Mouse (Mus musculus) erythroid progenitor cell, adult 5-6 weeks (primary cell): ENCODE results near the gene Dock4. TPM values are rescaled to one million over a fixed set of nuclear protein-coding genes. Genes with fewer than 3 reads are reported as not detected.

ENCODE experiments used
- ATAC-seq: replicated peaks from 2 replicates; pipeline ENCODE4 v1.8.0; 2016; ENCODE audit warnings: moderate number of reproducible peaks, mild to moderate bottlenecking, moderate TSS enrichment, inconsistent platforms; ENCODE audit not compliant: poor library complexity, low FRiP score, severe bottlenecking
- total RNA-seq, 2 experiments: library from RNA; stranded (forward) in 1 of 2; stranded (reverse) in 1 of 2; fragments of 150-400 nt in 1 of 2; fragments of 186-747, 209-891 nt in 1 of 2; gene quantifications; 2 replicates each; pipeline versions ENCODE4 v1.2.3 to v1.2.4; 2015 to 2017; ENCODE audit warnings: low replicate concordance in 2 of 2

Gene Dock4
- total RNA-seq, 2 experiments from 2014 or later, result 0.42 TPM; not detected in 1

DNA sequence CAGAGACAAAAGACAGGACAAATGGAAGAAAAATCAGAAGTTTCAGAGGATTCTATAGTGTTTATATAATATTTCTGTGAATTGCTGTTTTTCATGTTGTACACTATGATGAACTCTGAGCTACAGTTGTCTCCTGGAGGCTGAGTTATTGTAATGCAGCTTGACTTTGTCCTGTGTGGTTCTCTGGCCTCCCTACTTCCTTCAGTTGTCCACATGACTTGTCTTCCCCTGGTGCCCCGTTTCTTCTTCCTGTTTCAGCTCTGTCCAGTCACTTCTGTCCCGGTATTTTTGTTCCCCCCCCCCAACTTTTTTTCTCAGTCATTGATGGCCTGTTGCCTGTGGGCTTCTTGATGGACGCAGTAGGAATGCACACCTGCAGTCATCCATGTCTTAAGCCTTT lies 112.8 kb downstream of the Dock4 start:
- ATAC-seq, result no peak

DNA sequence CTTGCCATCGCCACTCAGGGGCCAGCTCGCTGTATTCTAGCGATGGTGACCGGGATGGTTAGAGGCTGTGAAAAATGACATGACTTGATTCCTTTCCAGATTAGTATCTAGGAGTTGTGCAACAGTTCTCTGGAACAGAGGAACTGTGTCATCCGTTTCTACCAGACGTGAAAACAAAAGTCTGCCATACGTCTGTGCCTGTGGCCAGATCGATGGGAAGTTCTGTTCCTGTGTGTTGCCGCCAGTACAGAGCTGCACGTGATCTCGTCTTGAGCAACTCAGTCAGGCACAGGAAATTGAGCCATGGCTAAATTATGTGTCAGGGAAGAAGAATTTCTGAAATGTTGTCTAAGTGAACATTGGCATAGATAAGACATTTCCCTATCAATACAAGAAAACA lies 113.4 kb downstream of the Dock4 start:
- ATAC-seq, result no peak

DNA sequence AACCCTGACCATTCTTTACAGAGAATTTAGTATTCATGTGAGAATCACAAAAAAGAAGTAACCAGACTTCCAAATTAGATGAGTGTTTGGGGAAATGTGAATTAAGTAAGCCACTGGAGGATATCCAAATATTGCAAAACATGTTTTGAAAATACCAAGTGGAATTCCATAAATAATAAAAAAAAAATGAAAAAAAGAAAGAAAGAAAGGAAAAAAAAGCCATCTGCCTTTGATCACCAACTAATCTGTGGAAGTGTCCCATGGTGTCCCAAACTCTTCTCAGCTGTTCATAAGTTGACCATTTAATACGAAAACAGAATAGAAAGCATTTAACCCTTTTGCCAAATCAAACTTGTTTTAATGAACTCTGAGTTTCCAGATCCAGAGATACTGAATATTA lies 118.0 kb downstream of the Dock4 start:
- no peak for ATAC-seq

DNA sequence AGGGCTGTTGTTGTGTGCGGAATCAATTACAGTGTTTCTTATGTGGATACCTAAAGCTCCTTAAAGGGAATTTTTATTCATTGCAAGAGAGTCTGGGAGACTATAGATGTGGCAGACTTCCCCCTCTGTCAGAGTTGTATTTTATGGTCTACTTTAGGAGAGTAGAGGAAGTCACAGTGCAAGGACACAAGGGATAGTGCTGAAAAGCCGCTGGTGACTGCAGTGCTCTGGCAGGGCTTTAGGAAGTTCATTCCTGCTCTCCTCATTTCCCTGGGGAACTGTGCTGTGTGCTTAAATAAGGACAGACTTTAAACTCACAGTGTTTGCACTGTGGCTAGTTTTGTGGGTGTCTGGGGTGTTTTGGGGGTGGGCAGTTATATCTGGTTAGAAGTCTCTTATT lies 118.5 kb downstream of the Dock4 start:
- ATAC-seq, result no peak

DNA sequence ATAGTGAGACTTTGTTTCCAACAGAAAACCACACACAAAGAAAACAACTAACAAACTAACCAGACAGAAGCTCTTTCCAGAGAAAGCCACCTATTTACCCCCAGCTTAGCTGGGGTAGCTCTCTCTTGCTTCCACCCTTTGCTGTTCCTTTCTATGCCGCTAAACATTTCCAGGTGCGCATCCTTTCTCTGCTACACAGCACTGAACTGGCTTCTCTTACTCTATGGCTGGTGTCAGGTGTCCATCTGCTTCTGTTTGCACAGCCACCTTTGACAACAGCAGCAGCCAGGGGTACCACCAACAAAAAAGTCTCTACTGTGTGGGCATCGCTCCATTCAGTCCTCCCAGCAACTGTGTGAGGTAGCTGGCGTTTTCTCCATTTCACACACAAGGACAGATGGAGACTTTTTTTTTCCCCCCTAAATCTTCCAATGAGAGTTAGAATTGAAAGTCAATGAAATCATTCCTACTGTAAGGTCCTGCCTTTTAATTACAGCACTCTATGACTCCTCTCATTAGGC lies 122.7 kb downstream of the Dock4 start:
- no peak for ATAC-seq

DNA sequence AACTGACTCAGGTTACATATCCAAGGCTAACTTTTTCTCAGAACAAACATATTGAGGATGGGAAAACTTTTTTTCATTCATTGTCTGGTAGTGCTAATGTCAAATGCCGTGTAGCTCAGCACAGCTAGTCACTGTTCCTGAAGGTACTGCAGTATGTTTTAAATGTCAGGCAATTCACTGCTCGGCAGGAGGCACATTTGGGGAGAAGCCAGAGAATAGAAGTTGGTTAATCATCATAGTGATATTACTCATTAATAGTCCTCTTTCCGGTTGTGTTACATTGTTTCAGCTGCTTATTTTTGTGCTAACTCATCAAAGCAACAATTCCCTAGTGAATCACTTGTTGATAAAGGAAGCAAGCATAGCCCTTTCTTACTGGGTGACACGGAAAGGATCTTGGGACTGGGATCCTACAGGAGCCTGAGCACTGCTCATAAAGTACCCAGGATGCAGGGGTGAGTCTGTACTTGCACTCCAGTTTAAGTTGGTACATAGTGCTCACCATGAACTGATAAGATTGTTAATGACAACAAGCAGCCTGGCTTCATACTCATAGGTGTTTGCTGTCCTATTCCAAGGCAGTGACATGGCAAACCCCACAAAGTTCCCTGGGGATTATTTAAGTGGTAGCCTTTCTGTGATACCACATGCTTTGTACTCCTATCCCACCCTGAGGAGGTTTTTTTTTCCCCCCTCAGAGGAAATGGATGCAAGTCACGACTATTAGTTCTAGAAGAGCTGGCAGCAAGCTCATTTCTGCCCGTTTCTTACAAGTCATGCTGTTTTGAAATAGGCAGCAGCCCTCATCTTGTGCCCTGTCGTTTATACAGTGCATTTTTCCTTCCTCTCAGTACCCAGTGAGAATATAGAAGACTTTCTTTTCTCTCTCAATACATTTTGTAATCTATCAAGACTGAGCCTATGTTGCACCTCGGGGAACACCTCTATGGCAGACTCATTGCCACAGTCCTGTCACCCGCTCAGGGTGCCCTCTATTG lies 123.5 kb downstream of the Dock4 start:
- no peak for ATAC-seq

DNA sequence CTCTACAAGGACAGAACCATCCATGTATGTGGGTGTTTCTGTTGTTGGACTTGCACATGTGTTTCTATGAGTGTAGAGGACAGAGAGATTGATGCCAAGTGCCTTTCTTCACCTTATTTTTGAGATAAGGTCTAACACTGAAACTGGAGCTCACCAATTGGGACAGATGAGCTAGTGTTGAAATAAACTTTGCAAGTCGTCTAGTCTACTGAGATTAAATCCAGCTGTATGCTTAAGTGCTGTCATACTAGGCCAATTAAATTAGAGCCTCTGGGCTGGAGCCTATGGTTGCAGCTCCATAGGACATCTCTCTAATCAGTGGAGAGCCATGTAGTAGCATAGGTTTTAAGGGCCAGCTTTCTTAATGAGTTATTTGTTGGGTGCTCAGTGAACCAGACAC lies 124.5 kb downstream of the Dock4 start:
- no peak for ATAC-seq

DNA sequence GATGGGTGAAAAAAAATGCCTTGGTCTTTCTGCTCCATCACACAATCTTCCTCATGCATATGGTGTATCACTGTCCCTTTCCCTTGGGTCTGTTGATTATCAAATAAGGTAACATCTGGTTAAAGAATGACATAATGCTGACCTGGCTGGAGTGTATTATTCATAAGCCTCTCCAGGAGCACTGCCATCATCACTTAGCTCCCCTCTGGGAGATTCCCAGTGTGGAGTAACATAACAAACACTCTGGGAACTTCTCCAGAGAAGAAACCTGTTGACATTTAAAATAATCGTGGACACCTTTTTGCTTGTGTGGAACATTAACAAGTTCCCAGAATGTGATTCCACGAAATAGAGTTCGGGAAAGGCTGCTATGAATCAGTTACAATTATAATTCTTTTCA lies 128.3 kb downstream of the Dock4 start:
- no peak for ATAC-seq

DNA sequence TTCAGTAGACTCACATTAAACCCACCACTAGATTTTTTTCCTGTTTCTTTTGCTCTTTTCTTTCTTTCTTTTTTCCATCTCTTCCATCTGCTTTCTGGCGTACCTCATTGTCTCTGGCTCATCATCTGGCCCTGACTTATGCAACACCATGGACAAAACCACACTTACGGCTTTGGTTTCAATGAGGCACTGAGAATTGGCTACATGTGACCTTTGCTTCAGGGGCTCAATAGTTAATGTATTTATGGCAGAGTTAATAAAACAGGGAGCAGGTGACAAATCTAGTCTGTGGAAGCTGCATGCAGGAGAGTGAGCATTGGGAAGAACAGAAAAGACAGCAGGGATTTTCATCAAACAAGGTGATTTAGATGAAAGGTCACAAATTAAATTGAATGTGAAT lies 131.0 kb downstream of the Dock4 start:
- ATAC-seq, result no peak

DNA sequence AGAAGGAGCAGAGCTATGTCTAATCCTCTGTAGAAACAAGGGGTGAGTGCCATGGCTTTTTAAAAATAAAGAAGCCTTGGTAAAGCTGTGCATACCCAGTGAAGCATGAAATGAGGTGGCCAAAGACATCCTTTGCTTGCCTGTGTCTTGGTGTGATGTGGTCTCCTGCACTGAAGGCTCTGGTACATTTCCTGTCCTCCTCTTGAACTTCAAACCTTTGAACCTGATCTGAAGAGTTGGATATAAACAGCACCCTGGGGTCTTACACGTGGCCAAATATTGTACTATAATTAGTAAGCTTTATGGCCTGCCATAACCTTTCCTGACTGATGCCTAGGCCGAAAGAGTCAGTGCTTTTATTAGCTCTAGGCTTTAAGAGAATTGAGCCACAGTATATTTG lies 134.6 kb downstream of the Dock4 start:
- ATAC-seq, result no peak

DNA sequence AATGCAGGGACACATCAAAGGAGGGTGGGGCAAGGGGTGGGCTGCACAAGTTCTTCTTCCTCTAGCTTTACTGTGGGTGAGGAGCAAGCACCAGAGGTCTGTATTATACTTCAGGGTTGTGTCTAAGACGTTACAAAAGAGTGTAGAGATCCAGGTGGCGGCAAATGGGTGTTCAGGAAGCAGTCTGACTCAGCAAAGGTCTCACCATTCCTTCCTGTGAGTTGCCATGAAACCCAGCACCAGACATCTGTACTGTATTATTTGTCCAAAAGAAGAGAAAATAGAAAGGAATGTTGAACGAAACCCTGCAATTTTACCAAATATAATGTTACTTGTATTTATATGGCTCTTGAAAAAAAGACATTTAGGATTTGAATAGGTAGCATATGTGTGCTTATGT lies 135.3 kb downstream of the Dock4 start:
- ATAC-seq, result no peak

DNA sequence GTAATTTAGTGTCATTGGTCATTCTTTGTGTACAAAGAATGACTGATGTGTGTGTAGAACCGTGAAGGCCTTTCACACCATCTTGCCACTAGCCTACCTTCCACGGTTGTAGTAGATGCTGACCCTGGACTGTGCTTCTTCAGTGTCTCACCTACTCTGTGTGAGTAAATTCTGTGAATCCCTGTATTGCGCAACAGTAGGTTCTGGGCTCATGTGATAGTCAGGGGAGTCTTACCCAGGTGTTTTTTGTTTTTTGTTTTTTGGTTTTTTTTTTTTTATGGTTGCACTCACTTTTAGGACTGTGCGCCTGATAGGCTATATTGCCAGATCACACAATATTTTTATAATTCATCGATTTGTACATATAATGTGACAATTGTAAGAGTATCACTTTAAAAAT lies 136.3 kb downstream of the Dock4 start:
- ATAC-seq, result no peak

DNA sequence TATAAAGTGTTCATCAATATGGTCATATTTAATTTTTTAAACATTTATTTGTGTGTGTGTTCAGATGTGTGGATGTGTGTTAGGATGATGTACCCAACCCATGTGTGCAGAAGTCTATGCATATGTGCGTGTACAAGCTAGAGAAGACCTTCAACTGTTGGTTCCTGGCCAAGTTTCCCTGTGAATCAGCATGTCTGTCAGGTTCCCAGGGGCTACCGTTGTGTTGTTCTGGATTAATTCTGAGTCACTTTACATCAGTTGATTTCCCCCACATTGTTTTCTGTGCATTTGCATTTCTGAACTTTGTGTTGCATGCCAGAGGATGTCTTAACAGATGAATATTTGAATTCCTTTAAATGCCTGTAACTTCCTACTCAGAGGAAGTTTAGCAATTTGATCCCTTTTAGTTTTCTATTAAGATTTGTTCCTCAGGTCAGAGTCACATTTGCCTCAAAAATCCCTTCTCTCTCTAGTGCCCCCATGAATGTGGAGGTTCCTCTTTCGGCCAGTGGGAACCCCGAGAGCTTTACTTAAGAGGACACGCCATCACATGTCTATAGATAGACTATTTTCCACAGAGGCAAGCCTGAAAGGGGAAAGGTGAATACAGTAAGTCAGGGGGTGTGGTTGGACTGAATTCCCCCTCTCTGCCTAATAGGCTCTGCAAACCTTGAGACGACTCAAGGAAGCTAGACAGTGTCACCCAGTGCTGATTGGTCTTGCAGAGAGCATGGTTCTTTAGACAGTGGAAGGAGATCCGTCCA lies 139.0 kb downstream of the Dock4 start:
- ATAC-seq, result no peak

DNA sequence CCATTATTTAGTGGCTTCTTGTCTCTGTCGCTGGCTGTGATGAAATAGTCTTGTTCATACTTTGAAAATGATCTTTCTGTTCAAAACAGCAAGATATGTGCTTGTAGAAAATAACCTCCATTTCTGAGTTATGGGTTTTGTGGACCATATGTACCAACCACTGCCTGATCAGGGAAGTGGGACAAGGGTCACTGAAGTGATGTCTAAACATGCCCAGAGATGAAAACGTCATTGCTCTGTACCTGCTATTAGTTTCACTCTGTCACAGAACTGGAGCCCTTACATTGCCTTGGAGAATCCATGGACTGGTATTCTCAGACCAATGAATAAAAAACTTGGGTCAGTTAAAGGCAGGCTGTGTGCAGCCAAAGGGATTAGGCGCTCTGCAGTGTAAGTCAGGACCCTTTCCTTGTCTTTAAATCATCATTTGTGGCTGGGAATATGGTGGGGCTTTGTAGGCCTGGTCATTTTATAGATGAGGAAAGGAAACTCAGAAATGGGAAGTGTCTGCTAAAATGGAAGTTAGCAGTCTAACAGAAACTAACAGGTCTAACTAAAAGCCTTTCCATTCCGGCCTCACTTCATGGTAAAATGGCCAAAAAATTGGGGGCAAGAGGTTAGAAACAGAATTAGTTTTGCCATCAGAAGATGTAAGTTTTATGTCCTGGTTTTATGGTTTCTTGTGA lies 139.8 kb downstream of the Dock4 start:
- no peak for ATAC-seq

DNA sequence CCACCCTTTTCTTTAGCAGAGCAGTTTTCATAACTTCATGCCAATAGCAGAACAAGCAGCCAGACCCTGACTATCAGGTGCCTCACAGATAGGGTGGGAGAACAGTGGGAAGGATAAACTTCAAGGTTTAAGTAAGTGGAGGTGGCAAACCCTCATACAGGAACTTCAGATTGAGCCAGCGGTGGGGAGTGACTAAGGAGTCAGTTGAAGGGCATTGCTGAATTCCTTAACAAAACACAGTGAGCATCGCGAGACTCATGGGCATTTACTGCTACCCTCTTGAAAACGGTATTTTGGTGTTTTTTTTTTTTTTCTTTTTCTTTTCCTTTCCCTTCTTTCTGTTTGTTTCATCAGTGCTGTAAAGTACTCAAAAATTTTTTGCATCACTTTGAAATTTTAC lies 148.4 kb downstream of the Dock4 start:
- ATAC-seq, result no peak

DNA sequence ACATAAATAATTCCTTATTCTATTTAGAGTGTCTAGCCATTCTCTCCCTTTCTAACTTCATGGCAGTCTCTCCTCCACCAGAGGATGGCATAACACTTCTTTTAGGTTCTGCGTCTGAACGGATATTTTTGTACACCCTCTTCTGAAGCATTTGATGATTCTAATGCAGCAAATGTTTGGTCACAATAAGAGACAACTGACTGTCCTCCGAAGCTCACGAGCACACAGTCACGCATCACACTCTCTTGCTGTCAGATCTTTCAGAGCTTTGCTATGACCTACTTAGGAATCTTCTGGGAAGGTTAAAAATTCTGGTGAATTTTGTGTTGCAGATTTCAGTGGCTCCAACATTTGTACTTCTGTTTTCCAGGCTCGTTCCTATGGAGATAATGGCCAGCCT lies 149.7 kb downstream of the Dock4 start:
- no peak for ATAC-seq

DNA sequence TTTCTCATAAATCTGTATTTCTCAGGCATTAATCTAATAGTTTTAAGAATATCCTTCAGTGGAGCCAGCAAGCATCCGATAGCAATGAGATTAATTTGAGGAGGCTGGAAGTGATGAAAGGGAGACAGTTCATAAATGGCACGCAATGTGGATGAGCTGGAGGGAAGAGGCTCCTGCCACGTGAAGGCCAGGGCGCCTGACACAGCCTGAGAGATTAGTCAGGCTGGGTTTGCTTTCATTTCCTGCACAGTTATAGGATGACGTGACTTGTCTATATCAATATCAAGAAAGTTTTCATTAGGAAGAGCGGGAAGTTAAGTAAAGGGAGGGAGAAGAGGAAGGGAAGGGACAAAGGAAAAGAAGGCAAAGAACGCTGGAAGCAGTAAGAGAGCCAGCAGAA lies 150.3 kb downstream of the Dock4 start:
- ATAC-seq, result no peak

DNA sequence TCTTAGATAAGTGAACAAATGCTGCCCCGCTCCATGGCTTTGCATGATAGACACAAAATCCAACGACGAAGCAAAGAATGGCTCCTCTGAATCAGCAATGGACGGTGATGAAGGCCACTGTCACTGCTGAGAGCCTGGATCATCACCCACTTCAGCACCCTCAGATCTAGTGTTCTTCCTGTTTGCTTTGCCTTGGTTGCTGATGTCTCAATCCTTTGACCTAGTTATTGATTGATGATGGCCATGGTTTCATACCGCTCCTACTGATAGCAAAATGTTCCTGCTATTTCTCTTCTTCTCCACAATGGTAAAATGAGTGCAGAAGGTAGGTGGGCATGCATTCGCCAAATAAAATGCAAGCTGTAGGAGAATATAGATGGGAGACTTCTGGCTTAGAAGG lies 150.7 kb downstream of the Dock4 start:
- no peak for ATAC-seq

DNA sequence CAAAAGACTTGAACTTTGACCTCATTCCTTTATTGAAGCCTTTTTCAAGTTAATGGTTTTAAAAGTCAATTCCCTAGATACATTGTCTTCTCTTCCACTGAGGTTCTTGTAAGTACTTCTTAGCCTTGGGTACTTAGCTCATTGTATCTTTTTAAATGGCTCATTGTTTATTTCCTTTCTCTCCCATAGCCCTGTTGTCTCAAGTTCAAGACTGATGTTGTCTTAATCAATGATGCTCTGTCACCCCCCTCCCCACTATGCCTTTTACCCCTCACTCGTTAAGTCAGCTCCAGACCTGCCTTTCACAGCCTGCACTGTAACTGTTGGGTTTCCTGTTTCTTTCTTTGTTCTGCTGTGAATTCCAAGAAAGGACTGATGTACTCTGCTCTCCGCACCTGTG lies 154.2 kb downstream of the Dock4 start:
- ATAC-seq, result no peak

DNA sequence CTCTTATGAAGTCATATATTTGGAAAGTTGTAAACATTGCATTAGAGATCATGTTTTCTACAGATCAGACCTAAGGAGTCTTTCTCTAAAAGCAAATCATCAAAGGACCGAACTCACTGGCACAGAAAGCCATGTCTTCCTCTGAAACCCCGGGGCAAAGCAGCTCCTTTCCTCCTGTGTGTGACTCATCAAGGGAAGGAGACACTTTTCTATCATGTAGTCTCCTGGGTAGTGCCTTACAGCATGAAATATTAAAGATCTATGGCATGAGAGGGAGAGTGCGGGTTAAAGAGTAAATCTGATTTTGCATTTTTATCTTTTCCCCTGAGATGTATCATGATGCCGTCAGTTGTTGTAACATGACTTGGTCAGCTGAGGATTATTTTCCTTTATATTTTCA lies 159.8 kb downstream of the Dock4 start:
- ATAC-seq, result no peak
